Mouse (Mus musculus): Measurements from ENCODE around the gene Tsc22d1.

The Tsc22d1 gene

DNA sequence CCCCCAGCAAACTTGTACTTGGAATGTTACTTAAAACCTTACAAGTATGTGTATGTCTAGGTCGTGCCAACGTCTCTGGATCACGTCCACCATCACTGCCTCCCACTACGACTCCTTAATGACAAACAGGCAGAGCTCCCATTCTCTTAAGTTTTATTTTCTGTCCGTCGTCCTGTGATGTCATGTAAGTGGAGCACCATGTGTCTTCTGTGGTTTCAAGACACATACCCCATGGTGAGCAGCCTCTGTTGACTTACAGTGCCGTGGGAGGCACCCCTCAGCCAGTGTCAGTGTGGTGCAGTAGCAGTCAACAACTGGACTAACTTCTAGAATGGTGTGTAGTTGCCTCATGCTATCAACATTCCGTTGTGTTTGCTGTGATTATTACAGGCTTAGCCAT, 57.7 kb downstream of the Tsc22d1 start:
- in situ Hi-C loops (cut with MboI; ENCODE audit: low pct_unique_long_range_greater_than_20kb in 1 of 2, low sequenced_read_pairs in 2 of 2, unreplicated experiment in 1 of 2), result loop anchor here (25.0 kb wide), 2 partner anchors 585 to 610 kb away; no protein-coding TSS in a partner anchor

- in situ Hi-C loops (cut with MboI; ENCODE audit: low pct_unique_long_range_greater_than_20kb in 1 of 2, low sequenced_read_pairs in 2 of 2, unreplicated experiment in 1 of 2), result loop anchor here (25.0 kb wide), 2 partner anchors 586 to 611 kb away; no protein-coding TSS in a partner anchor
These were observed 58.6 kb downstream of the Tsc22d1 start for GRCm38 (mm10) chr14:76473404-76473803.

GRCm38 (mm10) chr14:76474165-76474564, 59.4 kb downstream of the Tsc22d1 start:
- in situ Hi-C loops (cut with MboI; ENCODE audit: low pct_unique_long_range_greater_than_20kb in 1 of 2, low sequenced_read_pairs in 2 of 2, unreplicated experiment in 1 of 2), result loop anchor here (25.0 kb wide), 2 partner anchors 587 to 612 kb away; no protein-coding TSS in a partner anchor

DNA sequence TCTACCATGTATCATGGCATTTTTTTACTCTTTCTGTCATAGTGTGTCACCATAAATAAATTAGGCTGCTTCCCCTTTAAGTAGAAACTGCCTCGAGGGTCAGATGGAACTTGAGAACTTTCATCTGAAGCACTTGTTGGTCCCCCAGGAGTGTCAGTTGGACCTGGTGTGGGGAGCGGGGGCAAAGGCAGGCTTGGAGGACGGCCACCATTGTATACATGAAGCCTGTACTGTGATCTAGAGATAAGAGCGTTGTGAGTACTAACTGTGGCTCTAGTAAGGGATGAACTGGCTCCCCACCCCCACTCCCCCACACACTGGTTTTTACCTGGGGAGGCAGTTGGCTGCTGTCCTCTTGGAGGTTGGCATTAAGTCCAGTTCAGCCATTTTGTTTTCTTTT, 62.0 kb downstream of the Tsc22d1 start:
- in situ Hi-C loops (cut with MboI; ENCODE audit: low pct_unique_long_range_greater_than_20kb in 1 of 2, low sequenced_read_pairs in 2 of 2, unreplicated experiment in 1 of 2), result loop anchor here in 1 of 2 experiments (5.0 kb wide), 1 partner anchor 531 kb away; no protein-coding TSS in a partner anchor

GRCm38 (mm10) chr14:76478076-76478475, 63.3 kb downstream of the Tsc22d1 start:
- in situ Hi-C loops (cut with MboI; ENCODE audit: low pct_unique_long_range_greater_than_20kb in 1 of 2, low sequenced_read_pairs in 2 of 2, unreplicated experiment in 1 of 2), result loop anchor here in 1 of 2 experiments (5.0 kb wide), 1 partner anchor 529 kb away; no protein-coding TSS in a partner anchor

DNA sequence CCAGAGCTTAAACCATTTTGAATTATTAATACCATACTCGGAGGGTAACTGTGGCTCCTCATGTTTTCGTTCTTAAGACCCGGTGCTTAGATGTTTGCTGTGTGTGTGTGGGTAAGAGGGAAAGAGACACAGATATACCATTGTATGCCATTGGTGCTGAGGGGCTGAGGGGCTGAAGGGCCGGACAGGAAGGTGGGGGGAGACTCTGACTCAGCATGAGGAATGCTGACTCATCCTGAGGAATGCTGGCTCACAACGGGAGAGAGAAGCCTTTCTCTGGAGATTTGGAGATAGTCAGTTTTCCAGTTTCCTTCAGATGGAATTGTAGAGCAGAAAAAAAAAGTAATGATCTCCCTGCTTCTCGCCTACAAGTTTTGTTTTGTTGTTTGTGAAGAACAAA, 63.9 kb downstream of the Tsc22d1 start:
- in situ Hi-C loops (cut with MboI; ENCODE audit: low pct_unique_long_range_greater_than_20kb in 1 of 2, low sequenced_read_pairs in 2 of 2, unreplicated experiment in 1 of 2), result loop anchor here in 1 of 2 experiments (5.0 kb wide), 1 partner anchor 529 kb away; no protein-coding TSS in a partner anchor

GRCm38 (mm10) chr14:76479867-76480266, 65.1 kb downstream of the Tsc22d1 start:
- in situ Hi-C loops (cut with MboI; ENCODE audit: low pct_unique_long_range_greater_than_20kb in 1 of 2, low sequenced_read_pairs in 2 of 2, unreplicated experiment in 1 of 2), result loop anchor here (5.0 to 10.0 kb wide), 3 partner anchors 395 to 527 kb away; no protein-coding TSS in a partner anchor

GRCm38 (mm10) chr14:76480507-76480906, 65.7 kb downstream of the Tsc22d1 start:
- in situ Hi-C loops (cut with MboI; ENCODE audit: low pct_unique_long_range_greater_than_20kb in 1 of 2, low sequenced_read_pairs in 2 of 2, unreplicated experiment in 1 of 2), result loop anchor here (10.0 kb wide), 2 partner anchors 394 to 524 kb away; no protein-coding TSS in a partner anchor

- in situ Hi-C loops (cut with MboI; ENCODE audit: low pct_unique_long_range_greater_than_20kb in 1 of 2, low sequenced_read_pairs in 2 of 2, unreplicated experiment in 1 of 2), result loop anchor here (10.0 kb wide), 2 partner anchors 391 to 521 kb away; no protein-coding TSS in a partner anchor
These were observed 68.9 kb downstream of the Tsc22d1 start for GRCm38 (mm10) chr14:76483701-76484100.

- in situ Hi-C loops (cut with MboI; ENCODE audit: low pct_unique_long_range_greater_than_20kb in 1 of 2, low sequenced_read_pairs in 2 of 2, unreplicated experiment in 1 of 2), result loop anchor here (10.0 kb wide), 2 partner anchors 387 to 517 kb away; no protein-coding TSS in a partner anchor
These were observed 72.8 kb downstream of the Tsc22d1 start for GRCm38 (mm10) chr14:76487609-76488008.

DNA sequence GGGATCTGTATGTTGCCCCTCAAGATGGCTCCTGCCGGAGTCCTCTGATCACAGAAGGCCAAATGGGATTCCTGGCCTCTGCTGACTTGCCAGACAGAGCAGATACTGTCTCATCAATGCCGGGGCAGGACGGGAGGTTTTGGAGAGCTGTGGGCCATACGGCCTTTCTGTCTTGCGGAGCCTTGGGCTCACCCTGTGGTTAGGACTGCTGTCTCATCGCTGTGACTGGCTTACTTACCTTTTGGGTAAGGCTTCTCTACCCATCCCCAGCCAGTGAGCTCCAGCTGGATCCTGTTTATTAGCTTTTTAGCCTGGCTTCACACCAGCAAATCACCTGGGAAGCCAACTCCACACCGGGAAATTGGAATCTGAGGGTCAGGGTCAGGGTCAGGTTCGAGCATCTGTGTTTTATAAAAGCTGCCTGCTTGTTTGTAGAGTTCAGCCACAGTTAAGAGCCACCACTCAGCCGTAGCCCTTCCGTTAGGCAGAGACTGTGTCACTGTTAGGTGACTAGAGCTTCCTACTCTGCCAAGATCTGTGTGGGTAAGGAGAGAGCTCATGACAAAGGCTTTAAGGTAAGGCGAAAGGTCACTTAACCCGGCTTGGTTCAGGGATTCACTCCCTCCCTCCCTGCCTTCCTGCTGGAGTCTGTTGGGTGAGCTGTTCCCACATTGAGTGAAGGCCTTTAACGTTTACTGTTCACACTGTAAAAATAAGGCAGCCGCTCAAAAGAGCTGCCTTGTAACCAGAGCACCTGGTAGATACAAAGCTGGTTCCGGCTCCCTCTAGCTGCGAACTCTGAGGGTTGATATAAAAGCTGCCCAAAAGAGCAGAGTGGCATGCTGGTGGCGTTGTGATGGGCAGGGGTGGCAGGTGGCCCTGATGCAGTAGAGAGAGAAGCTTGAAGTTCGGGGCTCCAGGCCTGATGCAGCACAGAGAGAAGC, 73.6 kb downstream of the Tsc22d1 start:
- in situ Hi-C loops (cut with MboI; ENCODE audit: low pct_unique_long_range_greater_than_20kb in 1 of 2, low sequenced_read_pairs in 2 of 2, unreplicated experiment in 1 of 2), result loop anchor here (10.0 kb wide), 2 partner anchors 386 to 516 kb away; no protein-coding TSS in a partner anchor

GRCm38 (mm10) chr14:76489128-76489527, 74.4 kb downstream of the Tsc22d1 start:
- in situ Hi-C loops (cut with MboI; ENCODE audit: low pct_unique_long_range_greater_than_20kb in 1 of 2, low sequenced_read_pairs in 2 of 2, unreplicated experiment in 1 of 2), result loop anchor here (10.0 kb wide), 2 partner anchors 386 to 516 kb away; no protein-coding TSS in a partner anchor

- in situ Hi-C loops (cut with MboI; ENCODE audit: low pct_unique_long_range_greater_than_20kb in 1 of 2, low sequenced_read_pairs in 2 of 2, unreplicated experiment in 1 of 2), result no loop called here
These were observed 80.3 kb downstream of the Tsc22d1 start for GRCm38 (mm10) chr14:76495022-76495421.

- in situ Hi-C loops (cut with MboI; ENCODE audit: low pct_unique_long_range_greater_than_20kb in 1 of 2, low sequenced_read_pairs in 2 of 2, unreplicated experiment in 1 of 2), result no loop called here
These were observed 82.4 kb downstream of the Tsc22d1 start for GRCm38 (mm10) chr14:76497187-76497586.

- in situ Hi-C loops (cut with MboI; ENCODE audit: low pct_unique_long_range_greater_than_20kb in 1 of 2, low sequenced_read_pairs in 2 of 2, unreplicated experiment in 1 of 2), result no loop called here
These were observed 83.4 kb downstream of the Tsc22d1 start for GRCm38 (mm10) chr14:76498210-76498609.

GRCm38 (mm10) chr14:76499492-76499891, 84.7 kb downstream of the Tsc22d1 start:
- in situ Hi-C loops (cut with MboI; ENCODE audit: low pct_unique_long_range_greater_than_20kb in 1 of 2, low sequenced_read_pairs in 2 of 2, unreplicated experiment in 1 of 2), result no loop called here

- in situ Hi-C loops (cut with MboI; ENCODE audit: low pct_unique_long_range_greater_than_20kb in 1 of 2, low sequenced_read_pairs in 2 of 2, unreplicated experiment in 1 of 2), result loop anchor here in 1 of 2 experiments (10.0 kb wide), 3 partner anchors 125 to 375 kb away; no protein-coding TSS in a partner anchor
These were observed 85.3 kb downstream of the Tsc22d1 start for GRCm38 (mm10) chr14:76500036-76500435.

DNA sequence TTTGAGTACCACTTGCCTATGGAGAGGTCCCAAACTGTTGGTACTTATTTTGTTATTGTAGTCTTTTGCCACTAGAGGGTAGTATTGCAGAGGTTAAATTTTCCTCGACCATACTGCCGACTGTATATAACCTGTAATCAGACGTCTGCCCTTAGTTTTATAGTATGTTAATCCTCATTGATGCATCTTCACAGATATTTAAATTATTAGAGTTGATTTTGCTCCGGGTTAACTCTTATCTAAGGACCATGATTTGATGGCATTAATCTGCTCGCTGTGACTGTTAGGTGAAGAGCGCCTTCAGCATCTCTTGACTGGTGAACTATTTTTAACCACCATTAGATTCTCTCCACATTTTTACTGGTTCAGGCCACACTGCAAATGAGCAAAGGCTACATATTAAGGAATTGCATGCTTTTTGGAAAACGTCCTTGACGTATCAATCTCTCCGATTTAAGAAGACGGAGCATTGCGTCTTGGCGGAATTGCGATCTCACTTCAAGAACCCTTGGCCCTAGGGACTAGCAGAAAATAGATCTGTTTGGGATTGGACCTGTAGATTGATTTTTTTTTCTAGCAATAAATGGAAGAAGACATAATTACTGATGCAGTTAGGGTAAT, 88.6 kb downstream of the Tsc22d1 start:
- in situ Hi-C loops (cut with MboI; ENCODE audit: low pct_unique_long_range_greater_than_20kb in 1 of 2, low sequenced_read_pairs in 2 of 2, unreplicated experiment in 1 of 2), result loop anchor here in 1 of 2 experiments (10.0 kb wide), 3 partner anchors 121 to 371 kb away; no protein-coding TSS in a partner anchor

All from mouse embryonic stem cell (cell line).